Mouse (Mus musculus) liver, embryonic 16.5 days (tissue): ENCODE data around the gene Ntn5. TPM values are rescaled to one million over a fixed set of nuclear protein-coding genes. Genes with fewer than 3 reads are reported as not detected.

Experiments
- ATAC-seq: fragments of 200-750 bp; cut with Nextera tagmentation; 2 replicates; pipeline ENCODE4 v1.8.0; 2017; ENCODE audit warnings: low read depth, mild to moderate bottlenecking, moderate number of reproducible peaks, moderate library complexity
- H3K27ac ChIP-seq: fragments of 300-500 bp; sonication (generic); 2 replicates; pipeline ENCODE4 v1.5.1; 2014; ENCODE audit warnings: mild to moderate bottlenecking, low read length
- H3K27me3 ChIP-seq: fragments of 300-500 bp; sonication (generic); 2 replicates; pipeline ENCODE4 v1.6.1; 2014; ENCODE audit warnings: low read depth, low read length, mixed read lengths; ENCODE audit not compliant: control insufficient read depth, insufficient read depth
- H3K36me3 ChIP-seq: fragments of 300-500 bp; sonication (generic); 2 replicates; pipeline ENCODE4 v1.6.1; 2014; ENCODE audit warnings: mild to moderate bottlenecking; ENCODE audit not compliant: control insufficient read depth, insufficient read depth
- H3K4me1 ChIP-seq: fragments of 300-500 bp; sonication (generic); 2 replicates; pipeline ENCODE4 v1.6.1; 2014; ENCODE audit warnings: low read depth, low read length, mixed read lengths; ENCODE audit not compliant: control insufficient read depth
- H3K4me2 ChIP-seq: fragments of 300-500 bp; sonication (generic); 2 replicates; pipeline ENCODE4 v1.6.1; 2014; ENCODE audit warnings: low read depth, low read length, mixed read lengths
- H3K4me3 ChIP-seq: fragments of 300-500 bp; sonication (generic); 2 replicates; pipeline ENCODE4 v1.5.1; 2014; ENCODE audit warnings: low read depth, mild to moderate bottlenecking, low read length
- H3K9ac ChIP-seq: fragments of 300-500 bp; sonication (generic); 2 replicates; pipeline ENCODE4 v1.6.1; 2014; ENCODE audit warnings: low read depth, low read length
- H3K9me3 ChIP-seq: fragments of 300-500 bp; sonication (generic); replicated peaks from 2 replicates; pipeline ENCODE4 v1.6.1; 2016; ENCODE audit warnings: low read length; ENCODE audit not compliant: control insufficient read depth
- WGBS: fragments of 180-500 bp; shearing (Covaris S2); extraction: QIAGEN DNeasy Blood & Tissue Kit; methylation state at CpG from one replicate; pipeline ENCODE4 v1.1.7; 2014; ENCODE audit not compliant: insufficient replicate concordance; 5-methylcytosine and 5-hydroxymethylcytosine counted together
- polyA plus RNA-seq: library from polyadenylated mRNA; unstranded; fragments of >200 nt; fragmentation: Nextera tagmentation; extraction: Ambion mirVana; gene quantifications from 2 replicates; pipeline ENCODE4 v1.2.1, GENCODE M21; 2015

Ntn5 gene
- polyA plus RNA-seq, 1 experiment from 2014 or later = not detected

- 7% methylated on average over 9 of the region's 9 CpGs for WGBS
- H3K4me1 ChIP-seq = no peaks in the 10 kb centered on the region
- no peak overlapping the region for H3K27ac ChIP-seq
- H3K9ac ChIP-seq = no peak overlapping the region
- H3K27me3 ChIP-seq = no peaks in the 10 kb centered on the region
- no peak overlapping the region for H3K4me3 ChIP-seq
- H3K36me3 ChIP-seq = no peaks in the 10 kb centered on the region
- H3K9me3 ChIP-seq = no peaks in the 10 kb centered on the region
- H3K4me2 ChIP-seq = no peak overlapping the region
- peak; percentile 58; the same call in 1 of the 2 replicates for ATAC-seq
Measured at GRCm38 (mm10) chr7:45739162-45739763, 55.4 kb downstream of the Ntn5 start.

DNA sequence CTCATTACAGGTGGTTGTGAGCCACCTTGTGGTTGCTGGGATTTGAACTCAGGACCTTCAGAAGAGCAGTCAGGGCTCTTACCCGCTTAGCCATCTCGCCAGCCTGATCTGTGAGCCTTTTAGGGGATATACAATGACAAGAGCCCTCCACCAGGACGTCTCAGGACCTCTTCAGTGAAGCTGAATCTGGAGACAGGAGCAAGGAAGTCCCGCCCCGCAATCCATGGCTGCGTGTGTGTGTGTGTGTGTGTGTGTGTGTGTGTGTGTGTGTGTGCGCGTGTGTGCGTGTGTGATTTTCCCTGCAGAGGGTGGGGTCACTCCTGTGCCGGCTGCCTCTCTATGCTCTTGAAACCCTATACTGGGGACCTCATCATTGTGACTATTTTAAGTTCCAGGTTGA lies 56.0 kb downstream of the Ntn5 start:
- H3K27ac ChIP-seq = no peak overlapping the region
- H3K4me3 ChIP-seq = no peak overlapping the region
- ATAC-seq = no peak
- WGBS = 64% methylated on average over 10 of the region's 10 CpGs
- H3K4me2 ChIP-seq = no peak overlapping the region
- H3K9me3 ChIP-seq = no peaks in the 10 kb centered on the region
- no peaks in the 10 kb centered on the region for H3K36me3 ChIP-seq
- no peak overlapping the region for H3K9ac ChIP-seq
- no peaks in the 10 kb centered on the region for H3K27me3 ChIP-seq
- H3K4me1 ChIP-seq = no peaks in the 10 kb centered on the region

GRCm38 (mm10) chr7:45741308-45741707 lies 57.5 kb downstream of the Ntn5 start:
- no peak for ATAC-seq
- H3K27ac ChIP-seq = no peak overlapping the region
- H3K9me3 ChIP-seq = no peaks in the 10 kb centered on the region
- H3K27me3 ChIP-seq = no peaks in the 10 kb centered on the region
- no peak overlapping the region for H3K9ac ChIP-seq
- WGBS = 27% methylated on average over 12 of the region's 12 CpGs
- H3K4me1 ChIP-seq = no peaks in the 10 kb centered on the region
- no peak overlapping the region for H3K4me3 ChIP-seq
- H3K36me3 ChIP-seq = no peaks in the 10 kb centered on the region
- H3K4me2 ChIP-seq = no peak overlapping the region

DNA sequence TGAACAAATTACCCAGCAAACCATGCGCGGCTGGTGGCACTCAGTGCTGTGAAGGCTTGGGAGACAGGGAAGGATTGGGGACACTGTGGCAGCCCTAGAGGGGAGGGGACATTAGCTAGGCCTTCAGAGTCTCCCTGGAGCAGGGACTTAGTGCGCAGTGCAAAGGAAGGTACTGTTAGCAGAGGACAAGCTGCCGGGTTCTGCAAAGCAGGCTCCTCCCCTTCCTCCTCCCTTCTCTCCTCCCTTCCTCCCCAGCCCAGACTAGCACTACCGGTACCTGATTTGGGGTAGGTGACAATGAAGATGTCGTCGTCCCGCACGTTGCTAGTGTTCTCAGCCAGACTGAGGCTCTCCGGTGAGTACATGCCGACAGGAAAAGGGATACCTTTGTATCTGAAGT lies 58.0 kb downstream of the Ntn5 start:
- Histone ChIP-seq H3K4me2 (peak overlapping the region; percentile 35; the same call in 1 of the 2 replicates), H3K27ac (no peak overlapping the region), H3K9me3 (no peaks in the 10 kb centered on the region), H3K4me3 (peak overlapping the region; percentile 1; the same call in 1 of the 2 replicates), H3K27me3 (no peaks in the 10 kb centered on the region), H3K9ac (no peak overlapping the region), H3K4me1 (no peaks in the 10 kb centered on the region), H3K36me3 (no peaks in the 10 kb centered on the region)
- 21% methylated on average over 11 of the region's 11 CpGs for WGBS
- ATAC-seq = no peak

DNA sequence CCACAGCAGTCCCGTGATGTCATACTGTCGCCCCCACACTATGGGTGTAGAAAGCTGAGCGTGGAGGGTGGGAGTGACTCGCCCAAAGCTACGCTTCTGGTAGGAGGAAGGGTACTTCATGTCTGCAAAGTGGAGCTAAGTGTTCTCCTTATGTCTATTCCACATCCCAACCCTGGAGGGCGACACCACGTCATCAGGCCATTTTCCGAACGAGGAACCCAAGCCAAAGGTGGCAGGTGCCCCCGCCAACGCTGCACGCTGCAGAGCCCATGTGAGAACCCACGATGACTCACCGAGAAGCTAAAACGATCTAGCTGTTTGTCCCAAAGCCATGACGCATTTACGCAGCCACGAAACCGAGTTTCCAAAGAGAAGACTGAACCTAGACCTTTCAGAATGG lies 58.5 kb downstream of the Ntn5 start:
- H3K4me1 ChIP-seq = no peaks in the 10 kb centered on the region
- no peak for ATAC-seq
- no peaks in the 10 kb centered on the region for H3K27me3 ChIP-seq
- peak overlapping the region; percentile 35; the same call in 1 of the 2 replicates for H3K4me2 ChIP-seq
- no peak overlapping the region for H3K27ac ChIP-seq
- H3K4me3 ChIP-seq = peak overlapping the region; percentile 1; the same call in 1 of the 2 replicates
- 21% methylated on average over 19 of the region's 19 CpGs for WGBS
- no peaks in the 10 kb centered on the region for H3K9me3 ChIP-seq
- H3K9ac ChIP-seq = no peak overlapping the region
- no peaks in the 10 kb centered on the region for H3K36me3 ChIP-seq

Other genes with a start within 250 kb of the Ntn5 start
- 7.6 and 8.9 TPM in 2 replicates for gene Gys1, start 249.2 kb upstream of the Ntn5 start, polyA plus RNA-seq
- 58.8 and 59.4 TPM in 2 replicates for gene Ruvbl2, start 245.9 kb upstream of the Ntn5 start, polyA plus RNA-seq
- gene Ftl1, start 224.1 kb upstream of the Ntn5 start, polyA plus RNA-seq = 6,125 and 6,166 TPM in 2 replicates
- gene Bax, start 217.1 kb upstream of the Ntn5 start, polyA plus RNA-seq = 63.3 and 63.4 TPM in 2 replicates
- 0.41 and 0.75 TPM in 2 replicates for gene Tulp2, start 202.1 kb upstream of the Ntn5 start, polyA plus RNA-seq
- gene Gm45808, start 197.2 kb upstream of the Ntn5 start, polyA plus RNA-seq = not detected in 2 replicates
- 2.5 and 3.3 TPM in 2 replicates for gene Dhdh, start 195.2 kb upstream of the Ntn5 start, polyA plus RNA-seq
- gene Nucb1, start 173.6 kb upstream of the Ntn5 start, polyA plus RNA-seq = 122 and 124 TPM in 2 replicates
- gene Ppp1r15a, start 157.8 kb upstream of the Ntn5 start, polyA plus RNA-seq = 293 and 328 TPM in 2 replicates
- 0.47 and 0.78 TPM in 2 replicates for gene Plekha4, start 157.7 kb upstream of the Ntn5 start, polyA plus RNA-seq
- gene Hsd17b14, start 129.1 kb upstream of the Ntn5 start, polyA plus RNA-seq = 1.3 and 1.8 TPM in 2 replicates
- gene Bcat2, start 113.9 kb upstream of the Ntn5 start, polyA plus RNA-seq = 44.0 and 44.6 TPM in 2 replicates
- gene Fgf21, start 68.5 kb upstream of the Ntn5 start, polyA plus RNA-seq = not detected in 2 replicates
- not detected in 2 replicates for gene Fut1, start 66.7 kb upstream of the Ntn5 start, polyA plus RNA-seq
- gene Izumo1, start 62.2 kb upstream of the Ntn5 start, polyA plus RNA-seq = 0.05 and 0.06 TPM in 2 replicates
- gene Rasip1, start 56.5 kb upstream of the Ntn5 start, polyA plus RNA-seq = 1.7 and 1.8 TPM in 2 replicates
- gene Mamstr, start 44.0 kb upstream of the Ntn5 start, polyA plus RNA-seq = 0.58 and 1.3 TPM in 2 replicates
- gene Fut2, start 17.6 kb upstream of the Ntn5 start, polyA plus RNA-seq = 0.02 and 0.08 TPM in 2 replicates
- 0.05 TPM in 1 of 2 replicates, not detected in the other for gene Sec1, start 10.4 kb downstream of the Ntn5 start, polyA plus RNA-seq
- 0.23 and 0.37 TPM in 2 replicates for gene Car11, start 15.8 kb downstream of the Ntn5 start, polyA plus RNA-seq
- gene Dbp, start 21.1 kb downstream of the Ntn5 start, polyA plus RNA-seq = 0.27 and 0.32 TPM in 2 replicates
- gene Rpl18, start 31.4 kb downstream of the Ntn5 start, polyA plus RNA-seq = 460 and 502 TPM in 2 replicates
- 11.0 and 13.9 TPM in 2 replicates for gene Sphk2, start 34.0 kb downstream of the Ntn5 start, polyA plus RNA-seq
- 0.16 and 0.30 TPM in 2 replicates for gene Fam83e, start 37.2 kb downstream of the Ntn5 start, polyA plus RNA-seq
- not detected in 2 replicates for gene Spaca4, start 41.8 kb downstream of the Ntn5 start, polyA plus RNA-seq
- gene Lmtk3, start 99.7 kb downstream of the Ntn5 start, polyA plus RNA-seq = not detected in 2 replicates
- gene Sult2b1, start 100.6 kb downstream of the Ntn5 start, polyA plus RNA-seq = 0.08 and 0.22 TPM in 2 replicates
- gene Cyth2, start 130.6 kb downstream of the Ntn5 start, polyA plus RNA-seq = 26.0 and 26.5 TPM in 2 replicates
- gene Kcnj14, start 140.8 kb downstream of the Ntn5 start, polyA plus RNA-seq = 0.14 and 0.15 TPM in 2 replicates
- 19.2 and 20.9 TPM in 2 replicates for gene Grwd1, start 146.9 kb downstream of the Ntn5 start, polyA plus RNA-seq
- 27.9 and 35.3 TPM in 2 replicates for gene Kdelr1, start 188.8 kb downstream of the Ntn5 start, polyA plus RNA-seq
- 0.04 and 0.05 TPM in 2 replicates for gene Grin2d, start 194.4 kb downstream of the Ntn5 start, polyA plus RNA-seq
- 0.71 and 0.95 TPM in 2 replicates for gene Syngr4, start 212.7 kb downstream of the Ntn5 start, polyA plus RNA-seq
- 3.5 and 4.3 TPM in 2 replicates for gene Tmem143, start 212.9 kb downstream of the Ntn5 start, polyA plus RNA-seq
- gene Emp3, start 237.4 kb downstream of the Ntn5 start, polyA plus RNA-seq = 55.5 and 56.5 TPM in 2 replicates
- 0.94 and 1.2 TPM in 2 replicates for gene Ccdc114, start 240.1 kb downstream of the Ntn5 start, polyA plus RNA-seq